Mouse (Mus musculus): ENCODE data around the gene Ostc. TPM values are rescaled to one million over a fixed set of nuclear protein-coding genes. Genes with fewer than 3 reads are reported as not detected.

Ostc gene
- polyA plus RNA-seq, 2 experiments: 285 to 481 TPM

GRCm38 (mm10) chr3:130720225-130720624, 11.0 kb upstream of the Ostc start:
- Histone ChIP-seq H3K9ac (ENCODE audit: low read depth, low read length, severe bottlenecking) (no peak overlapping the region), H3K36me3 (ENCODE audit: control insufficient read depth, insufficient read depth, low read length) (peaks cover 7% of the 10 kb centered on the region; the same call in 1 of the 2 replicates), H3K27me3 (ENCODE audit: control insufficient read depth, insufficient read depth, low read length) (no peaks in the 10 kb centered on the region), H3K4me3 (replicated peaks; ENCODE audit: low read length) (no peak overlapping the region), H3K9me3 (ENCODE audit: control insufficient read depth, low read length) (no peaks in the 10 kb centered on the region), H3K27ac (replicated peaks; ENCODE audit: low read depth, low read length) (no peak overlapping the region), H3K4me1 (ENCODE audit: control insufficient read depth, insufficient read depth, low read length) (no peaks in the 10 kb centered on the region), H3K4me2 (replicated peaks; ENCODE audit: low read depth, low read length, severe bottlenecking) (no peak overlapping the region)
- DNase-seq (ENCODE audit: low spot score) (no peak), ATAC-seq (ENCODE audit: low FRiP score, low read depth) (no peak)
- WGBS: 80% methylated on average over 4 of the region's 4 CpGs
- TF ChIP-seq POLR2A (IDR thresholded peaks at IDR 0.05; ENCODE audit: borderline replicate concordance, extremely low read depth, insufficient read depth, insufficient read length): no peak

- Histone ChIP-seq H3K9me3 (ENCODE audit: control insufficient read depth, low read length) (no peaks in the 10 kb centered on the region), H3K36me3 (ENCODE audit: control insufficient read depth, insufficient read depth, low read length) (peaks cover 3% of the 10 kb centered on the region; the same call in 1 of the 2 replicates), H3K9ac (ENCODE audit: low read depth, low read length, severe bottlenecking) (no peak overlapping the region), H3K27me3 (ENCODE audit: control insufficient read depth, insufficient read depth, low read length) (no peaks in the 10 kb centered on the region), H3K4me3 (replicated peaks; ENCODE audit: low read length) (no peak overlapping the region), H3K27ac (replicated peaks; ENCODE audit: low read depth, low read length) (no peak overlapping the region), H3K4me1 (ENCODE audit: control insufficient read depth, insufficient read depth, low read length) (no peaks in the 10 kb centered on the region), H3K4me2 (replicated peaks; ENCODE audit: low read depth, low read length, severe bottlenecking) (no peak overlapping the region)
- DNase-seq (ENCODE audit: low spot score) (no peak), ATAC-seq (ENCODE audit: low FRiP score, low read depth) (no peak)
- 75% methylated on average over 4 of the region's 4 CpGs for WGBS
- no peak for TF ChIP-seq POLR2A (IDR thresholded peaks at IDR 0.05; ENCODE audit: borderline replicate concordance, extremely low read depth, insufficient read depth, insufficient read length)
Measured at GRCm38 (mm10) chr3:130718871-130719270, 9.6 kb upstream of the Ostc start.

GRCm38 (mm10) chr3:130716555-130716954, 7.3 kb upstream of the Ostc start:
- Histone ChIP-seq H3K36me3 (ENCODE audit: control insufficient read depth, insufficient read depth, low read length) (no peaks in the 10 kb centered on the region), H3K4me1 (ENCODE audit: control insufficient read depth, insufficient read depth, low read length) (no peaks in the 10 kb centered on the region), H3K27me3 (ENCODE audit: control insufficient read depth, insufficient read depth, low read length) (no peaks in the 10 kb centered on the region), H3K9ac (ENCODE audit: low read depth, low read length, severe bottlenecking) (no peak overlapping the region), H3K4me2 (replicated peaks; ENCODE audit: low read depth, low read length, severe bottlenecking) (no peak overlapping the region), H3K9me3 (ENCODE audit: control insufficient read depth, low read length) (no peaks in the 10 kb centered on the region), H3K4me3 (replicated peaks; ENCODE audit: low read length) (no peak overlapping the region), H3K27ac (replicated peaks; ENCODE audit: low read depth, low read length) (peak overlapping the region; percentile 48)
- 71% methylated on average over 7 of the region's 7 CpGs for WGBS
- no peak for DNase-seq (ENCODE audit: low spot score)
- no peak for TF ChIP-seq POLR2A (IDR thresholded peaks at IDR 0.05; ENCODE audit: borderline replicate concordance, extremely low read depth, insufficient read depth, insufficient read length)
- ATAC-seq (ENCODE audit: low FRiP score, low read depth): no peak

- no peak for TF ChIP-seq POLR2A (IDR thresholded peaks at IDR 0.05; ENCODE audit: borderline replicate concordance, extremely low read depth, insufficient read depth, insufficient read length)
- H3K27me3 ChIP-seq (ENCODE audit: control insufficient read depth, insufficient read depth, low read length): no peaks in the 10 kb centered on the region
- H3K36me3 ChIP-seq (ENCODE audit: control insufficient read depth, insufficient read depth, low read length): no peaks in the 10 kb centered on the region
- no peaks in the 10 kb centered on the region for H3K9me3 ChIP-seq (ENCODE audit: control insufficient read depth, low read length)
- DNase-seq (ENCODE audit: low spot score) (peak; percentile 87), ATAC-seq (ENCODE audit: low FRiP score, low read depth) (peak; percentile 21; the same call in 1 of the 2 replicates)
- 18% methylated on average over 22 of the region's 22 CpGs for WGBS
- peak overlapping the region; percentile 34 for H3K4me3 ChIP-seq (replicated peaks; ENCODE audit: low read length)
- no peak overlapping the region for H3K27ac ChIP-seq (replicated peaks; ENCODE audit: low read depth, low read length)
- peak overlapping the region; percentile 54 for H3K4me2 ChIP-seq (replicated peaks; ENCODE audit: low read depth, low read length, severe bottlenecking)
- H3K4me1 ChIP-seq (ENCODE audit: control insufficient read depth, insufficient read depth, low read length): no peaks in the 10 kb centered on the region
- peak overlapping the region; percentile 44; the same call in 1 of the 2 replicates for H3K9ac ChIP-seq (ENCODE audit: low read depth, low read length, severe bottlenecking)
Measured at GRCm38 (mm10) chr3:130714775-130715568, 5.7 kb upstream of the Ostc start.

- no peak overlapping the region for H3K27ac ChIP-seq (replicated peaks; ENCODE audit: low read depth, low read length)
- no peak for ATAC-seq (ENCODE audit: low FRiP score, low read depth)
- peaks cover 4% of the 10 kb centered on the region for H3K4me1 ChIP-seq (ENCODE audit: control insufficient read depth, insufficient read depth, low read length)
- WGBS: 43% methylated on average over 6 of the region's 6 CpGs
- no peak for TF ChIP-seq POLR2A (IDR thresholded peaks at IDR 0.05; ENCODE audit: borderline replicate concordance, extremely low read depth, insufficient read depth, insufficient read length)
- no peak overlapping the region for H3K4me3 ChIP-seq (replicated peaks; ENCODE audit: low read length)
- H3K36me3 ChIP-seq (ENCODE audit: control insufficient read depth, insufficient read depth, low read length): no peaks in the 10 kb centered on the region
- no peaks in the 10 kb centered on the region for H3K9me3 ChIP-seq (ENCODE audit: control insufficient read depth, low read length)
- H3K4me2 ChIP-seq (replicated peaks; ENCODE audit: low read depth, low read length, severe bottlenecking): no peak overlapping the region
- no peak overlapping the region for H3K9ac ChIP-seq (ENCODE audit: low read depth, low read length, severe bottlenecking)
- no peaks in the 10 kb centered on the region for H3K27me3 ChIP-seq (ENCODE audit: control insufficient read depth, insufficient read depth, low read length)
- no peak for DNase-seq (ENCODE audit: low spot score)
Measured at GRCm38 (mm10) chr3:130712891-130713290, 3.6 kb upstream of the Ostc start.

Data from limb, embryonic 14.5 days (tissue).